Mouse (Mus musculus) heart, embryonic 15.5 days (tissue): ENCODE results near the gene Cenpb. TPM values are rescaled to one million over a fixed set of nuclear protein-coding genes. Genes with fewer than 3 reads are reported as not detected.
A peak's percentile ranks its signal among the peaks of the same experiment; 100 is the strongest.
"Not testable (repeated sequence)": the region's sequence is repeated elsewhere in the genome, so short reads cannot be mapped to it uniquely, and the experiment has no call there.

Source experiments
- ATAC-seq: fragments of 200-750 bp; cut with Nextera tagmentation; replicated peaks from 2 replicates; pipeline ENCODE4 v1.8.0; 2017; ENCODE audit warnings: low read depth, moderate TSS enrichment; ENCODE audit not compliant: insufficient number of reproducible peaks, insufficient read depth, low FRiP score
- H3K27ac ChIP-seq: fragments of 300-500 bp; sonication (generic); 2 replicates; pipeline ENCODE4 v1.5.1; 2015; ENCODE audit warnings: mild to moderate bottlenecking, inconsistent platforms
- H3K27me3 ChIP-seq: fragments of 300-500 bp; sonication (generic); 2 replicates; pipeline ENCODE4 v1.6.1; 2015; ENCODE audit warnings: inconsistent platforms
- H3K36me3 ChIP-seq: fragments of 300-500 bp; sonication (generic); 2 replicates; pipeline ENCODE4 v1.6.1; 2015; ENCODE audit warnings: mild to moderate bottlenecking, inconsistent platforms
- H3K4me1 ChIP-seq: fragments of 300-500 bp; sonication (generic); replicated peaks from 2 replicates; pipeline ENCODE4 v1.6.1; 2015; ENCODE audit warnings: inconsistent platforms
- H3K4me2 ChIP-seq: fragments of 300-500 bp; sonication (generic); 2 replicates; pipeline ENCODE4 v1.6.1; 2015; ENCODE audit warnings: inconsistent platforms, mild to moderate bottlenecking, moderate library complexity
- H3K4me3 ChIP-seq: fragments of 300-500 bp; sonication (generic); 2 replicates; pipeline ENCODE4 v1.5.1; 2015; ENCODE audit warnings: mild to moderate bottlenecking, inconsistent platforms
- H3K9ac ChIP-seq: fragments of 300-500 bp; sonication (generic); 2 replicates; pipeline ENCODE4 v1.6.1; 2015; ENCODE audit warnings: mild to moderate bottlenecking, inconsistent platforms
- H3K9me3 ChIP-seq: fragments of 300-500 bp; sonication (generic); replicated peaks from 2 replicates; pipeline ENCODE4 v1.6.1; 2016; ENCODE audit warnings: inconsistent platforms
- WGBS: fragments of 180-500 bp; shearing (Covaris S2); methylation state at CpG from one replicate; pipeline ENCODE4 v1.1.7; 2015; ENCODE audit warnings: mixed read lengths; 5-methylcytosine and 5-hydroxymethylcytosine counted together
- polyA plus RNA-seq: library from polyadenylated mRNA; unstranded; fragments of >200 nt; fragmentation: Nextera tagmentation; extraction: Ambion mirVana; gene quantifications from 2 replicates; pipeline ENCODE4 v1.2.1, GENCODE M21; 2015

Gene Cenpb
- 7.5 and 10.7 TPM in 2 replicates for polyA plus RNA-seq

DNA sequence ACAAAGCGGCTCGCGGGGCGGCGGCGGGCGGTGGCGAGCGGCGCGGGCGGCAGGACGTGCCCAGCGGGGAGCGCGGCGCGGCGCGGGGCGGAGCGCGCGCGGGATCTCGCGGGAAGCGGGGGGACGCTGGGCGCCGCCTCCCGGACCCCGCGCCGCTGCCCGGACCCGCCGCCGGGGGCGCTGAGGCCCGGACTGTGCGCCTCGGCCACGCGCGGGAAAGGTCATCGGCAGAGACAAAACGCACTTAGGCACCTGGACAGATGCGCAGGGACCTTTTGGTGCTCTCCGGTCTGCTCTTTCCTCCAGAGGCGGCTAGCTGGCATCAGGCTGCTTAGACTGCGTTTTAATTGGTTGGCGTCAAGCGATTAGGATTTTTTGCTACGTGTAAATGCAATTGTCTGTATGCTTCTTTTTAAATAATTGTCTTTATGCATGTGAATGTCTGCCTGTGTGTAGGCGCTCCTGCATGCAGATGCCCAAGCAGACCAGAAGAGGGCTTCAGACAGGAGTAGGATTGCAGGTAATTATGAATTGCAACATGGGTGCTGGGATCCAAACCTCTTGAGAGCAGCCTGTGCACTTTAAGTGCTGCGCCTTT, at the start of gene Cenpb:
Gene Cenpb, minus strand, starts transcription at position 78 of the 598 bp plus-strand sequence.
- Histone ChIP-seq H3K27ac (peak within 1 kb of the TSS; percentile 89), H3K9me3 (no peaks in the 10 kb centered on the region), H3K9ac (peak within 1 kb of the TSS; percentile 96), H3K4me2 (peak within 1 kb of the TSS; percentile 93), H3K27me3 (no peaks in the 10 kb centered on the region), H3K4me1 (peaks cover 38% of the 10 kb centered on the region), H3K4me3 (peak within 1 kb of the TSS; percentile 78), H3K36me3 (no peaks in the 10 kb centered on the region)
- peak; percentile 89 for ATAC-seq
- WGBS: 2% methylated on average over 54 of the region's 57 CpGs

DNA sequence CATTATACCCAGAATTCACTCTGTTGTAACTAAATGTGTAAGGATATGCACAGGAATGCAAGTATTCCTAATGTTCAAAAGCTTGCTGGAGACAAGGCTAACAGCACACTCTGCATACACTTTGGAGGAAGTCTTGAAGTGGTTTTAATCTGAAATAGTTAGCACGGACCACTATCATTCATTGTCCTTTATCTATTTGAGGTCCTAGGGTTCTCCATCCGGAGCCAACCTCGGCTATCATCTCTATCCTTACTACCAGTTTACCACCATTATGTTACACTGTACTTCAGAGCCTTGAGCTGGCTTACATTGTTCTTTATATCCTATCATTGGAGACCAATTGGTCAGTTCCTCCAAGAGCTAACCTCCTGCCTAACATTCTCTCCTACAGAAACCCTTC, 47.4 kb upstream of the Cenpb start:
- no peaks in the 10 kb centered on the region for H3K9me3 ChIP-seq
- H3K4me2 ChIP-seq: no peak overlapping the region
- no peak for ATAC-seq
- no peaks in the 10 kb centered on the region for H3K27me3 ChIP-seq
- H3K4me3 ChIP-seq: no peak overlapping the region
- no peak overlapping the region for H3K9ac ChIP-seq
- peaks cover 4% of the 10 kb centered on the region for H3K4me1 ChIP-seq
- 73% methylated on average over 3 of the region's 3 CpGs for WGBS
- H3K27ac ChIP-seq: no peak overlapping the region
- H3K36me3 ChIP-seq: no peaks in the 10 kb centered on the region

DNA sequence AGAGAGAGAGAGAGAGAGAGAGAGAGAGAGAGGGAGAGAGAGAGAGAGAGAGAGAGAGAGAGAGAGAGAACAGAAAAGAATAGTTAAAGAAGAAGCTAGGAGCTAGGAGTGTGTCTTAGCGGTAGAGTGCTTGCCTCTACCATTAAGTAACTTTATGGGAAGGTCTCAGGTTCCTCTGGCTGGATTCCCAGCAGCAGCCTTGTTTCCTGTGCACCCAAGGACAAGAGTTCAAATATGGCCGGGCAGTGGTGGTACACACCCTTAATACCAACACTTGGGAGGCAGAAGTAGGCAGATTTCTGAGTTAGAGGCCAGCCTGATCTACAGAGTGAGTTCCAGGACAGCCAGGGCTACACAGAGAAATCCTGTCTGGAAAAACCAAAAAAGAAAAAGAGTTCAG, 46.8 kb upstream of the Cenpb start:
- H3K36me3 ChIP-seq, H3K4me1 ChIP-seq, H3K27me3 ChIP-seq, H3K27ac ChIP-seq, H3K9me3 ChIP-seq, ATAC-seq, H3K4me2 ChIP-seq, H3K4me3 ChIP-seq, H3K9ac ChIP-seq: not testable (repeated sequence)
- 62% methylated on average over 2 of the region's 2 CpGs for WGBS

DNA sequence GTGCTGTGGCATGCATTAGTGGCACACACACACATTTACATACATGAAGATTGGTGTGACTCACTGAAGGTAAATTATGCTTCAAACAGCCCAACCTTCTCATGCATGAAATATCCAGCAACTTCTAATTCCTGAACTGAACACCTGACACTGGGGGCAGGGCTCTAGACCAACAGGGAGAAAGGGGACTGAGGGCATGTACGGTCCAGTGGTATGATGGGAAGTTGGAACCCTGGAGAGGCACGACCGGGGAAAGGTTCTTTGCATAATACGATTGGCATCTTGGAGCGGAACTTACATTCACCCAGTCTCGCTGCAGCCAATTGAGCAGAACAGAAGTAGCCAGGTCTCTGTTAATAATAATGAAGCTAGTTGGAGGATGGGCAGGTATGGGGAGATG, 45.3 kb upstream of the Cenpb start:
- Histone ChIP-seq H3K4me1 (peaks cover 4% of the 10 kb centered on the region), H3K27me3 (no peaks in the 10 kb centered on the region), H3K4me2 (no peak overlapping the region), H3K9me3 (no peaks in the 10 kb centered on the region), H3K27ac (no peak overlapping the region), H3K9ac (no peak overlapping the region), H3K4me3 (no peak overlapping the region), H3K36me3 (no peaks in the 10 kb centered on the region)
- WGBS: 82% methylated on average over 6 of the region's 6 CpGs
- ATAC-seq: no peak

DNA sequence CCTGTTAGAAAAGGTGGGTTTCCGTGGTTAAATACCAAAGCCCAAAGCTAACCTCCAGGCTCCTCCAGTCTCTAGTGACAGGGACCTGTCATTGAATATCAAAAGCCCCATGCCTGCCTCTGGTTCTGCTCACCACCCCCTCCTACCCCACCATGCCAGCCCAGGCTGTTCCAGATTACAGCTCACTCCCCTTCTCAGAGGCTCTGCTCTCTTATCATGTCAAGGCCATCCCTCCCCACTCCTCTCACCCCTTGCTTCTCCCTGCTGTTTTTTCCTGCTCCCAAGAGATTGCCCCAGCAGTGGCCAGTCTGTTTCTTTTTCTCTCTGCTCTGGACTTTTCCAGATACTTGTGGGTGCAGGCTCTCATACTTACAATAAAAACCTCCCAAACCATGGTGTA, 43.7 kb upstream of the Cenpb start:
- H3K9ac ChIP-seq: no peak overlapping the region
- 62% methylated on average over 1 of the region's 1 CpGs for WGBS
- H3K4me2 ChIP-seq: no peak overlapping the region
- no peaks in the 10 kb centered on the region for H3K36me3 ChIP-seq
- no peaks in the 10 kb centered on the region for H3K9me3 ChIP-seq
- ATAC-seq: no peak
- no peaks in the 10 kb centered on the region for H3K27me3 ChIP-seq
- H3K27ac ChIP-seq: no peak overlapping the region
- H3K4me1 ChIP-seq: peaks cover 4% of the 10 kb centered on the region
- H3K4me3 ChIP-seq: no peak overlapping the region

DNA sequence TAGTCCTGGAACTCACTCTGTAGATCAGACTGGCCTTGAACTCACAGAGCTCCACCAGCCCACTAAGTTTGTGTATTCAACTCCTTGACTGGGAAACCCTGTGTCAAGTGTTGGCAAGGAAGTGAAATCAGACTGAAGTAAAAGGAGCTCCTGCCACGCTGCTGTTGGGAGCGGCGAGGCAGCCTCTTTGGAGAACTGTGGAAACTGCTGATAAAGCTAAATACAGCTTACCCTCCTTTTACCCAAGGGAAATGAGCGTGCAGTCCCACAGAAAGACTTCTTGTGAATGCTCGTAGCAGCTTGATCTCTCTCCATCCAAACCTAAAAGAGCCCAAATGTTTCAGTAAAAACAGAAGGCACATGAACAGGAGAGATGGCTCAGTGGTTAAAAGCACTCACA, 42.7 kb upstream of the Cenpb start:
- no peak overlapping the region for H3K4me3 ChIP-seq
- no peak overlapping the region for H3K4me2 ChIP-seq
- WGBS: 20% methylated on average over 5 of the region's 5 CpGs
- no peaks in the 10 kb centered on the region for H3K9me3 ChIP-seq
- no peaks in the 10 kb centered on the region for H3K36me3 ChIP-seq
- no peaks in the 10 kb centered on the region for H3K27me3 ChIP-seq
- H3K4me1 ChIP-seq: peaks cover 4% of the 10 kb centered on the region
- ATAC-seq: no peak
- no peak overlapping the region for H3K27ac ChIP-seq
- no peak overlapping the region for H3K9ac ChIP-seq

DNA sequence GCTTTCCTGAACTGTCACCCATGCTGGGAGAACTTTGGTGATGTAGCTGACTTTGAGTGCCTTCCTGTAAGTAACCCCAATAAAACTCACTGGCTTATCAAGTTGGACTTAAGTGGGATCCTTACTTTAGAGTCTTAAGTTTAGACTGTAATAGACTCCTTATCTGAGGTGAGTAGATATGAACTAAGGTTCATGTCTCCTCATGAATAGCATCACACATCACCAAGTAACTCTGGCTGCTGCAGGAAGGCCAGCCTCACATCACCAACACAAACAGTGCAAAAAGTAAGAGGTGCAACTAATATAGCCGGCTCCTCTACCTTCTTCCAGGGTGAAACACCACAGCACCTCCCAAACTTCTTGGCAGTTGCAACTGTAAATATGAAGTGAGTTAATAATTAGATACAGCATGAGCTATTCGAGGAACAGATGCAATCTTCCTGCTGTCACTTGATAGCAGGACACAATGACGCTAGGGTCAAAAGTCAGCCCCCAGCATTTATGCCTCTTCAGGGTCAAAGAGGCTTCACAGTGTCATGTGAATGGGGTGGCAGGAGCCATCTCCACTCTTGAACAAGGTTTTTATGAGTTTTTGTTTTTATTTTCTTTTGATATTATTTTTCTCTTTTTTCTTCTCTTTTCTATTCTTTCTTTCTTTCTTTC, 42.1 kb upstream of the Cenpb start:
- H3K9me3 ChIP-seq: no peaks in the 10 kb centered on the region
- no peak overlapping the region for H3K9ac ChIP-seq
- H3K4me1 ChIP-seq: peaks cover 4% of the 10 kb centered on the region
- WGBS: 43% methylated on average over 3 of the region's 3 CpGs
- ATAC-seq: no peak
- no peak overlapping the region for H3K4me3 ChIP-seq
- H3K27me3 ChIP-seq: no peaks in the 10 kb centered on the region
- no peak overlapping the region for H3K27ac ChIP-seq
- H3K4me2 ChIP-seq: no peak overlapping the region
- H3K36me3 ChIP-seq: no peaks in the 10 kb centered on the region

DNA sequence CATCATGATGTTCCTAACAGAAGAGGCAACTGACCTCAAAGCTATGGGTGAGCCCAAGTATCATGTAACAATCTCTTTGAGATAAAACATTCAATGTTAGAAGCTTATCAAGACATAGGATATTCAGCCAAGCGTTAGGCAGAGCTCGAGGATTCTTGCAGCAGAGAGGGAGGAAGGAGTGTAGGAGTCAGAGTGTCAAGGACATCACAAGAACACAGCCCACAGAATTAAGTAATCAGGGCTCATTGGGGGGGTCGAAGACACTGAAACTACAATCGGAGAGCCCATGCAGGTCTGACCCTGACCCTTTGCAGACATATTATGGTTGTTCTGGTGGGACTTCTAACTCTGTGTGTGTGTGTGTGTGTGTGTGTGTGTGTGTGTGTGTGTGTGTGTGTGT, 40.2 kb upstream of the Cenpb start:
- Histone ChIP-seq H3K4me2 (no peak overlapping the region), H3K36me3 (no peaks in the 10 kb centered on the region), H3K9me3 (no peaks in the 10 kb centered on the region), H3K4me3 (no peak overlapping the region), H3K27ac (no peak overlapping the region), H3K9ac (no peak overlapping the region), H3K27me3 (no peaks in the 10 kb centered on the region), H3K4me1 (peaks cover 13% of the 10 kb centered on the region)
- ATAC-seq: no peak
- WGBS: 53% methylated on average over 4 of the region's 4 CpGs

DNA sequence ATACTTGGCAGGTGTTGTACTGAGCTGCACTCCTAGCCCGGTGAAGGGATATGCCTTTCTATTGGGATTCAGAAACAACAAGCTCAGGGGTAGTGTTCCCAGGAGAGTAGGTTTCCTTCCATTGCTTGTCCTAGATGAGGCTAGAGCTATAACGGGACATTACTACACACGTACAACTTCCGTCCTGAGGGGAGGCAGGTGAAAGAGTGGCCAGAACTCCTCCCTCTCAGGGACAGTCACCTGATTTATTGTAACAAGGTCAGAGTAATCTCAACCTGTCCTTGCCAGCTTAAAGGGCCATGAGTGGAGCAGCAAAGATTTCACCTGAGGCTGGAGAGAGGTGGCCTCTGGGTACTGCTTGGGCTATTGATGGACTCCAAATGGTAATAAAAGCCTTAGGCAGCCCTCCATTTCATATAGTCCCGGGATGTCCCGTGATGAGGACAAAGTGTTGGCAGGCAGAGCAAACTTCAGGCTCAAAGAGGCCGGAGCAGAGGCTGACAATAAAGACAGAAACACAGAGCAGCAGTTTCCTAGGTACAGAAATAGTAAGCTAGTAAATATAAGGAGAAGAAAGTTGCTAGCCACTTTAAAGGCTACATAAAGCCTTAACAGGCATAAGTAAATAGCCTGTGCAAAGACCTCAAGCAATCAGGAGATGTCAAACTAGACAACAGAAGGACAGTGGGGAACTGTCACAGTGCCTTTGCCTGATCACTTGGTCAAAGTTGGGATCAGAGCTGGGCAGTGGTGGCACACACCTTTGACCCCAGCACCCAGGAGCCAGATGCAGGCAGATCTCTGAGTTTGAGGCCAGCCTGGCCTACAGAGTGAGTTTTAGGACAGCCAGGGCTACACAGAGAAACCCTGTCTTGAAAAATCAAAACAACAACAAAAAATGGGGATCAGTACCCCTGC, 36.3 kb upstream of the Cenpb start:
- 60% methylated on average over 7 of the region's 7 CpGs for WGBS
- Histone ChIP-seq H3K36me3 (peaks cover 17% of the 10 kb centered on the region; the same call in 1 of the 2 replicates), H3K4me1 (peaks cover 29% of the 10 kb centered on the region), H3K27me3 (no peaks in the 10 kb centered on the region), H3K4me3 (no peak overlapping the region), H3K27ac (peak overlapping the region; percentile 8; the same call in 1 of the 2 replicates), H3K9me3 (no peaks in the 10 kb centered on the region), H3K9ac (no peak overlapping the region), H3K4me2 (no peak overlapping the region)
- no peak; the same call in 1 of the 2 replicates for ATAC-seq

DNA sequence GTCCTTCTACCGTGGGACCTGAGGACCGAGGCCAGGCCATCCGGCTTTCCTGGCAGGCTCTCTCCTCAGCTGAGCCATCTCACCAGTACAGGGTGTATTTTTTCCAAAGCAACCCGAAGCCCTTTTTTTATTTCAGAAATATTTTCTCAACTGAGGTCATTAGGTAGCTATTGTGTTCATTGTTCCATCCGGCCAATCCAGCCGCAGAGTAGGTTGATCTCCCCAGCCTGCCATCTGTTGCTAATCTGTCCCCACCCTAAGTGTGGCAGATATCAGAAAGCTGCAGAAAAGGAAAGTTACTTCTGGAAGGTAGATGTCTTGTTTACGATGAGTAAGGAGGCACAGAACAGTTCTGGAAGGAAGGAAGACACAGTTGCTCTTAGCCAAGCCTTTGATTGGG, 33.9 kb upstream of the Cenpb start:
- H3K9ac ChIP-seq: no peak overlapping the region; the same call in 1 of the 2 replicates
- no peak overlapping the region for H3K4me2 ChIP-seq
- peaks cover 17% of the 10 kb centered on the region; the same call in 1 of the 2 replicates for H3K36me3 ChIP-seq
- H3K9me3 ChIP-seq: no peaks in the 10 kb centered on the region
- 72% methylated on average over 7 of the region's 7 CpGs for WGBS
- no peaks in the 10 kb centered on the region for H3K27me3 ChIP-seq
- H3K27ac ChIP-seq: no peak overlapping the region
- no peak overlapping the region for H3K4me3 ChIP-seq
- H3K4me1 ChIP-seq: peaks cover 40% of the 10 kb centered on the region
- ATAC-seq: no peak

DNA sequence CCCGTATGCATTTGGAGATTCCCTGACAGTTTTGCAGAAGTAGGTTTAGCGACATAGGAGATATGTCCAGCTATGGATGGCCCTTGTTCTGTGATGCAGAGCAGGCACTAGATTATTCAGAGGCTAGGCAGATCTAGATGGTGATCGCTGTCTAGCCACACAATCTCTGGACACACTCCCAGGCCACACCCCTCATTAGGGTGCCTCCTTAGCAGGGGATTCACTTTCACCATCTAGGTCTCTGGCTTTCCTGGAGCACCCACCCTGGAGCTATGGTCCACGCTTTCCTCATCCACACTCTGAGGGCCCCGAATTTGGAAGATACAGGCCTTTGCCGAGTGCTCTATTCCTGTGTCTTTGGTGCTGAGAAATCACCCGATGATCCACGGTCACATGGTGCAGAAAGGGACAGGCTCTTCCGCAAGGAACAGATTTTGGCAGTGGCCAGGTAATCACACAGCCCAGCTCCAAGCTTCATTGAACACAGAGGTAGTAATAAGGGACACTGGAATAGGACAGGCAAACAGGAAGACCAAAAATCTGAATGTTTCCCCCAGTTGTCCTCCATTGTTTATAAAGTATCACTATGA, 31.3 kb upstream of the Cenpb start:
- Histone ChIP-seq H3K27ac (peak overlapping the region; percentile 94), H3K9me3 (no peaks in the 10 kb centered on the region), H3K27me3 (no peaks in the 10 kb centered on the region), H3K4me3 (peak overlapping the region; percentile 64), H3K9ac (peak overlapping the region; percentile 70), H3K4me2 (peak overlapping the region; percentile 67), H3K36me3 (peaks cover 17% of the 10 kb centered on the region; the same call in 1 of the 2 replicates), H3K4me1 (peaks cover 35% of the 10 kb centered on the region)
- 47% methylated on average over 9 of the region's 9 CpGs for WGBS
- no peak for ATAC-seq
